Mouse (Mus musculus): Measurements from ENCODE around the gene Lhpp.

The Lhpp gene

DNA sequence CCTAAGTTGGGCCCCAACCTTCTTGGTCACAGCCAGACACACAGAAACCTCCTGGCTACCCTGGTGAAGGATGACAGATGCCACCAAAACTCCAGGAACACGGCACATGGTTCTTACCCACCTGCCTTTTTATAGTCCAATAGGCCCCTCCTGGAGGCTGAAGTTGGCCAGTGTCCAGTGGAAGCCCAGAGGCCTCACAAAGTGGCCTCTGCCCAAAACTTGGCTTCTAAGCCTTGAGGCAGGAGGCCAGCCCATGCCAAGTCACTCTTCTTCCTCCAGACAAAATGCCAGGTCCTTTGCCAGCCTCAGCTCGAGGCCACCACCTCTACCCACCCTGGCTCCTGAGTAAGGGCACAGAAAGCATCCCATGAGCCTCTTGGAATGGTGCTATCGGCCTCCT, 72.5 kb downstream of the Lhpp start:
- DNase-seq: no peak

DNA sequence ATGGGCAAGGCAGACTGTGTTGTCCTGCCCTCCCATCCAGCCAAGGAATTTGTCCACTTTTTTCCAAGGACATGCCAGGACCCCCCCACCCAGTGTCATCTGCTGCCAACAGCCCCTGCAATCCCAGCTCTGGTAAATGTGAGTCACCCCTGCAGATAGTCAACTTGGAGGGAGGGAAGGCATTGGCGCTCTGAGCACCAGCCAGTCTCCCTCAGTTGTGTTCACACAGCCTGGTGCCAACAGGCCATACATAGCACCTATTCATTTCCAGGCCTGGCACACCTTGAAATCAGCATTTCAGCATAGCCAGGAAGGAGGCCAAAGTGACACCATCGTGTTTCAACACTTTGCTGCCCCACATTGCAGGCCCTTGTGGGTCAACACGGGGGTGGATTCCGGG, 73.5 kb downstream of the Lhpp start:
- no peak for DNase-seq

DNA sequence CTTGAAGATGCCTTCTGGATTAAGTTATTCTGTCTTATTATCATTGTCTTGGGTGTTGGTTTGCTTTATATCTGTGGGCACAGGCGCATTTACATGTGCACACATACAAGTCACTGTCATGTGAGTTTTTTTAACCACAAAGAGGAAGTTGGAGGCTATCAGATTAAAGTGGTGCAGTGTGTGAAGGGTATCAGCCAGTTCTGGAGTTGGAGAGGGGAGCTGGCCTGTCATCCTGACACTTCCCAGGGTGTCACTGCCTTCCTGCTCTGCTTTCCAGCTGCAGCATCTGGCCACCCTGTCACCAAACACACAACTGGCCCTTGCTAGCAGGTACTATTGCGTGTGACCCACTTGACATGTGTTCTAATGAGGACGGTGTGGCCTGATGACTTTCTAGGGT, 76.1 kb downstream of the Lhpp start:
- DNase-seq: no peak

DNA sequence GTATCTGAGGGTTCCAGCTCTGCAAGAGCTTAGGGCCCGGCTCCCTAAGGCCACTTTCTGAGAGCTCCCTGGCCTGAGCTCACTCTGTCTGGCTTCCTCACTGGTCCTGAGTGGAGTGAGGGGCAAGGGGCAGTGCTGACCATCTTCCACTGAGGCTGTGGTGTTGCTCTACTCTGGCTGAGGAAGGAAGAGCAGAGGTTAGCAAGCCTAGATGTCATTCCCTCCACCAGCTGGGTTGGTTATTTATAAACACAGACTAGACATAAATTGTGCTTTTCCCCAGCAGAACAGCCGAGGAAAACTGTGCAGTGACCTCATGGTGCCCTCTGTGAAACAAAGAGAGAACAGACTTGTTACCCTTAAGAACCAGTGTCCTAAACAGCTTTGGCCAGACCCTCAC, 77.5 kb downstream of the Lhpp start:
- DNase-seq: no peak

DNA sequence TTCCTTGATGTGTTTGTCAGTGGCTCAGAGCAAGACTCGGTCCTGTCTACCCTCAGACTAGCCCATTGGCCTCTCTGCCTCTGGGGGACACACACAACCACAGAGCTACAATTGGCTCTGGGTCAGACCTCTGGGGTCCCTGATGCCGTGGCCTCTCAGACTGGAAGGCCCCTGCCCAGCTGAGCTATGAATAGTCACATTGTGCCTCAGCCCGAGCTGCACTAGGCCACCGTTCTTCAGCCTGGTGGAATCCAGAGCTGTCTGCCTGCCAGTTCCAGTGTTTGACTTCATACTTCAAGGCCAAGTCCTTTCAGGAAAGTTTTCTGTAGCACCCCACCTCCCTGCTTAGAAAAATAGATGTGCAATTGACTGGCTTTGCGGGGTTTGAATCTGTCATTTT, 78.3 kb downstream of the Lhpp start:
- no peak for DNase-seq

DNA sequence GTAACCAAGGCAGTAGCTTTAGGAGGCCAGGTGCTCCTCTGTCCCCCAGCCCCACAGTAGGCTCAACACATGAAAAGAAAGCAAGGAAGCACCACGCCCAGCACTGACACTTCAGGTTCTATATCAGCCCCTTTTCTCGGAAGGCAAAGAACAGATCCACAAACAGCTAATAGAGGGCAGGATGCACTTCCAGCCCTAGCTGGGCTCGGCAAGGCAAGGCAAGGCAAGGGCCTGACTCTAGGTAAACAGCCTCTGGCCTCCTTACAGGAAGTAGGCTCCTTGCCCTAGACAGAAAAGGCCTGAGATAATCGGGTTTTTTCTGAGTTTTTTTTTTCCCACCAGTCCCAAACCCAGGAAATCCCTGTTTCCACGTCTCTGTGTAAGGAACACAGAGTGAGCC, 79.3 kb downstream of the Lhpp start:
- no peak for DNase-seq

DNA sequence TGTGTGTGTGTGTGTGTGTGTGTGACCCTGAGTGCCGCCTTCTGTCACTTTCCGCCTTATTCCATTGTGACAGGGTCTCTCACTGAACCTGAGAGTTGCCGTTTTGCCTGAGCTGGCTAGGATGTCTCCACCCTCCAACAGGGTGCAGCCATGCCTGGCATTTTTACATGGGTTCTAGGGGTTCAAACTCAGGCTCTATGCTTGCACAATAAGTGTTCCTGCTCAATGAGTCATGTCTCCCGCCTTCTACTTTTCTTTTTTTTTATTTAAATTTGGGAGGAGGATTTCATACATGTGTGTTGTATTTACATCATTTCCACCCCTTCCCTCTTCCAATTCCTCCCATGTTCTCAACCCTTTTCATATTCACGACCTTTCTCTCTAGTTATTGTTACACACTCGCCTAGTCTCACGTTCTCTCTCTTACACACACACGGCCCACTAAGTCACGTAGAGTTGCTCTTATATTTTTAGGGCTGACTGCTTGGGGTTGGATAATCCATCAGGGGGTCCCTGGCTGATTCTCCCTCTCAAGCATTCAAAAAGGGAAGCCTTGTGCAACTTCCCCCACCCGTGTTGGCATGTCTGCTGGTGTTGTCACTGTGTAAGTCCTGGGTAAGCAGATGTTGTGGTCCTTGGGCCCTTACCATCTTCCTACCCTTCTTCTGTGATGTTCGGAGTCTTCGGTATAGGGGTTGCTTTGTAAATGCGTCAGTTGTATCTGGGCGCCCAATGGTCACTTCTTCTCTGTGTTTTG, 80.5 kb downstream of the Lhpp start:
- DNase-seq: no peak

DNA sequence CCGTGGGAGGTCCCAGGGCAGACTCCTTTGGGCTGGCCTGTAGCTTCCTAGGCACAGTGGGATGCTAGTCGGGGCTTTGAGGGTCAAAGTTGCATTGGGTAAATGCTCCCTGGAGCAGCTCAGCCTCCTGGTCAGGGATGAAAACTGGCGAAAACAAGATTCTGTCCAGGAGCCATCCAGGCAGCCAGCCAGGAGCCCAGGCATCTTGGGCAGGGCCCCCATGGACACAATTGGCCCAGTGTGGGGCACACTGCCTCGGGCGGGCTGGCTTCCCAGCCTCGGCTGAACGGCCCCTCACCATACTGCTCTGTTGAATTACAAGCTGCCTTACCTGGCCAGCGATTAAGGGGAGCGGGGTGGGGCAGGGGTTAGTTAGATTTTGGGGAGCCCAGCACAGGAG, 82.3 kb downstream of the Lhpp start:
- DNase-seq: no peak

DNA sequence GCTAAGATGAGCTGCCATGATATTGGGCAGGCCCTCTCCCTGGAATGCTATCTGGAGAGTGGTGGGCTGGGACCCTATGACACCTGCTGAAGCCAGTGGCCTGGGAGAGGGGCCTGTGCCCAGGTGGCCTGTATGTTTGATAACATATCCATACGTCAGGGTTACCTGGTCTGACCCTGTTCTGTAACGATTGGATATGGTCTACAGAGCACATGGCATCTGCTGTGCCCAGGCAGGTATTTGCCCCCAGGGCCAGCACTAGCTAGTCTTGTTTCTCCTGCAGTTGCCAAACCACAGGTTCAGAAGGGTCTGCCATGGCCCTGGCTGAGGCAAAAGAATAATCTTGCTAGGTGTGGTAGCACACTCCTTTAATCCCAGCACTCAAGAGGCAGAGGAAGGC, 83.1 kb downstream of the Lhpp start:
- DNase-seq: no peak

DNA sequence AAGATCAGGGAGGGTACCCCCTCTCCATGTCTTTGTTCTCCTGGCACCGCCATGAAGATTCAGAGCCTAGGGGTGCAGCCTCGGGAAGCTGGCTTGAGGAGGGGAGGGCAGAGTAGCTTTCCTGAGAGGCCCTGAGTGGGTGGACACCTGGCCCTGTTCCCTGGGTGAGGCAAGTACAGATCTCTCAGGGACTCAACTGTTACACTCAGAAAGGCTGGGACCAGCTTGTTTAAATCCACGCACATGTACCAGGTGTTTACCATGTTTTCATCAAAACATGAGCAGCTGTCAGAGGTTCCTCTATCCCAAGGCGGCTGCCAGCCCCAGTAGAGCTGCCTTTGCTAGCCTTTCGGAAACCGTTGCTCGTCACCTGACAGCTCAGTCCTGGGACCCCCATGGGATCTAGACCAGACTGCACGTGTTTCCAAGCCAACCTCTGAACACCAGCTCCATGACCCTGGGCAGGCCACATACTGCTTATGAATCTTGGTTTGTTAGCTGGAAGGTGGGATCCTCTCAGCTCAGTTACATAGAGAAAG, 86.9 kb downstream of the Lhpp start:
- no peak for DNase-seq

DNA sequence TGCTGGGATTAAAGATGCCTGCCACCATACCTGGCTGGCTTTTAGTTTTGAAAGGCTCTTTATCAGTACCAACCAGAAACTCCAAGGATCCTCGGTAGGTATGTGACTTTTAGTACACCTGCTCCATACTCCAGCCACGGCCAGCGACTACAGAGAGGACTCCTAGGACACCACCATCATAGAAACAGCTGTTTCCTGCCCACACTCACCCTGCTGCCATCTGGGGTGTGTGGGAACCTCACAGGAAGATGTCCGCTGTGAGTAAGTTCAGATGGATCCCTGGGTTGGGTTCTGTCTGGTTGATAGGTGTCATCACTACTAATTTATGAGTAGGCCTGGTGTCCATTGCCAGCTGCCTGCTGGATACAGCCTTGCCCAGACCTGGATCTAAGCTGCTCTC, 88.3 kb downstream of the Lhpp start:
- DNase-seq: peak; percentile 33

DNA sequence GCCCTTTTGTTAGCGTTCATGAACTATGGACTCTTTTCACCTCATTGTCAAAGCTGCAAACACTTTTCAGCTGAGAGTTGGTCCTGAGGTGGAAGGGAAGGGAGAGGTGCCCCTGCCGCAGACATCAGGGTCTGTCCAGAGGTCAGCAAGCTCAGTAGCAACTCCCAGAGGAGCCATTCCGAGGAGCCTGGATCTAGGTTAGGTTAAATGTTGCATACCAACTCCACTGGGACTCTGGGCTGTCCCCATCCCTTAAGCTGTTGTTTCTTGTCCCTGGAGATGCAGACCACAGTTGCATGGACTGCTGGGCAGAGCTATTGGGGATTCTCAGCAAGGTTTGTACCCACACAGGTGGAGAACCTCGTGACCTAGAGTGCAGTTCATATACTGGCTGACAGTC, 88.7 kb downstream of the Lhpp start:
- DNase-seq: no peak

DNA sequence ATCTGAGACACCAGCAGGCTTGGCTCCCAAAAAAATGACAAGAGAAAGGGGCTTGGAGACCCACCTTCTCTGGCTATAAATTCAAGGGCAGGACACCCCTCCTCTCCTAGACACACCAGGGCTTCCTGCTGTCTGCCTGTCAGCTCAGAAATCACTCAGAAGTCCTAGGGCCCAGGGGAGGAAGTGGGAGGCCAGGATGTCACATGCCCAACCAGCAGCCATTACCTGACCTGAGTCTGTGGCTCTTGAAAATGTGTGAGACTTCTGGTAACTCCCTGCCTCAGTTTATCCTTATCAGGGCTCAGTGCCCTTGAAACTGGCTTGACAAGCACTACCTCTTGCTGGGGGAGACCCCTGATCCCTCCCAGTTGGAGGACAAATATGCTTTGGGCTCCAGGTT, 89.2 kb downstream of the Lhpp start:
- peak; percentile 37 for DNase-seq

DNA sequence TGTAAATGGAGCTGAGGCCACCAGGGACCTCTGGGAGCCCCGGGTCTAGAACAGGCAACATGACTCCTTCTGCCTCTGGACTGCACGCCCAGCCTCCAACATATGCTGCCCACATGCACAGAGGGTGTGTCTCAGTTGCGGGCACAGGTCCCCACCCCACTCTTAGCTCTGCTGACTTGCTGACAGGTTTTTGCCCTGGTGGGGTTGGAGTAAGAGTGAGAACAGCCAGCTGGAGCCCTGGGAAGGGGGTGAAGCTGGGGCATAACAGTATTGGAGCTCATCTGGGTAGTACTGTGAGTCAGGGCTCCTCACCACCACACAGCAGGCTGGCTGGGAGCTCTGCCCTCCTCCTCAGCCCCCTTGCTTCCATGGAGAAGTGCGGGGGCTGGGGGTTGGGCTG, 89.7 kb downstream of the Lhpp start:
- DNase-seq: no peak

DNA sequence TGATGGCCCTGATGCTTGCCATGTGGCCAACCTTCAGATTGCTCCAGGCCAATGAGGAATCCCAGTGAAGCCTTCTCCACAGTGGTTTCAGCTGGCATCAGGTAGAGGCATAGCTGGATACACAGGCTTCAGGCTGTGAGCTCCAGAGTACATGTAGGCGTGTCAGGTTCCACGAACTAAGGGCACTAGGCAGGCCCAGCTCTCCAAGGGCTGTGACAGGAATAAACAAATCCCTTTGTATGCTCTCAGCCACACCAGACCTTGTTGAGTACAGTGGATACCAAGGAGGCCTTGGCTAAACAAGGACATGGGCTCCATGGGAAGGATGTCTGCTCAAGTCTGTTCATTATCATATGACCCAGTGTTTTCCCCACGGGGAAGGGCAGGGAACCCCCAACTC, 91.0 kb downstream of the Lhpp start:
- DNase-seq: no peak

DNA sequence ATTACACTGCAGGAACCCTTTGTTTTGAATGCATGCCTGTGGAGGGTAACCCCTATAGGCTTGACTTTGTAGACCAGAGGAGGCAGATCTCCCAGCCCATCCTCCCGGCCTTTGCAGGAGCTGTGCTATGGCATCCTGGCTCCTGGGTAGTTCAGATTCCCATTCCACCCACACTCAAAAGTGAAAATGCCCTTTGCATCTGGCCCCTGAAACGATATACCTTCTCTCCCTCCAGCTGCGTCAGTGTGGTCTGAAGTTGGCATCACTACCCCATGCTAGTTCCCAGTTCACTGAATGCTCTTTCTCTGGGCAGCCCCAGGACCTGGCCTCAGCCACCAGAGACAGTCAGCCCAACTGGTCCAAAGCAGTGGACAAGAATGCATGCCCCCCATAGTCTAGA, 91.6 kb downstream of the Lhpp start:
- no peak for DNase-seq

DNA sequence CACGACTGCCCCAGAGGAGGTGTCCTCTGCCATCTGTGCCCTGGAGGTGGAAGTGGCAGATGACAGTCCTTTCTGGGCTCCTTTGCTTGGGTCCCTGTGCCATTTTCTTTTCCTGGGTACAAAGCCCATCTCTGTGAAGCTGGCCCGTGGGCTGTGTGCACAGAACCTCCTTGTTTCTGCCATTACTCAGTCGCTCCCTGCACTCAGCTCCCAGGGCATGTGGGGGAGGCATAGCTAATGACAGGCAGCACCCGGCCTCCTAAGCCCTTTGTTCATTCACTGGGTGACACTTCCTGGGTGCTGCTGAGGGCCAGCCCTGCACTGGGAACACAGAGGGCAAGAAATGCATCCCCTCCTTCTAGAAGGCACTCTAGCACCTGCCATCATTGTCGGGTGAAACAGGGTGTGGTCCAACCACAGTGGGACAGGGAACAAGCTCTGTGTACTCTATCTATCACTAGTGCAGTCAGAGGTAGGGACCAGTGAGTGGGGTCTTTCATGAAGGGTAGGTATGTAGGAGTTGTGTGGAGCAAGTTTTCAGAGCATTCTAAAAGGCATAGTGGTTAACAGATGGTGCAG, 92.1 kb downstream of the Lhpp start:
- no peak for DNase-seq

DNA sequence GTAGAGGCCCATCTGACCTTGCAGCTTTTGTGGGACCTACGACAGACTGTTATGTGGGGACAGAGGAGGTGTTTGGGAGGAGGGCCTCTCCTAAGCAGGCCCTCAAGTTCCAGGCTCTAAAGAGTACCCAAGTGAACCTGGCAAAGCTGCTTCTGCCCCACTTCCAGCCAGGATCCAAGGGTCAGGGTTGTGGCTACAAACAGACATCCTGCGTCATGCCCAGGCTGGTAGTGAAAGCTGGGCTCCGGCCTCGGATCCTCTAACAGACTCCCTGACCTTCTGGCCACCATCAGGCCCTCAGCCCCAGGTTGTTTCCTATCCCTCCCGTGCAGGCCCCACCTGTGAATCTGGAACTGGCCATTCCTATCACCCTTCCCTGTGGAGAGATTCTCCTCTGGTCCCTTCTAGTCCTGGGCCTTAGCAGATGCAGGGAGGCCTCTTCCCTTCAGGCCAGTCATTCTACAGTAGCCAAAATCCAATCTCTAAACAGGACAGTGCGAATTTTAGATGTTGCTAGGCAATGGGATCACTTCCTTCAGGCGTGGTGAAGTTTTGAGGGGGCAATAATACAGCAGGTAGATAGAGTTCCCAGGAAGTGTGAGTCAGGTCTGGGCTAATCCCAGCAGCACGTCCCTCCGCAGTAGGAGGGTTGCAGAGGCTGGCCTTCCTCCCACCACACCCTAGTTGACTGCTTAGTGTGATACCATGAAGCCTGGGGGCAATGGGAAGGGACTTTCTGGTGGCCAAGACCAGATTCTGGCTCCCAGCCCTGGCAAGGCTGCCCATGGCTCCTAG, 93.3 kb downstream of the Lhpp start:
- no peak for DNase-seq

DNA sequence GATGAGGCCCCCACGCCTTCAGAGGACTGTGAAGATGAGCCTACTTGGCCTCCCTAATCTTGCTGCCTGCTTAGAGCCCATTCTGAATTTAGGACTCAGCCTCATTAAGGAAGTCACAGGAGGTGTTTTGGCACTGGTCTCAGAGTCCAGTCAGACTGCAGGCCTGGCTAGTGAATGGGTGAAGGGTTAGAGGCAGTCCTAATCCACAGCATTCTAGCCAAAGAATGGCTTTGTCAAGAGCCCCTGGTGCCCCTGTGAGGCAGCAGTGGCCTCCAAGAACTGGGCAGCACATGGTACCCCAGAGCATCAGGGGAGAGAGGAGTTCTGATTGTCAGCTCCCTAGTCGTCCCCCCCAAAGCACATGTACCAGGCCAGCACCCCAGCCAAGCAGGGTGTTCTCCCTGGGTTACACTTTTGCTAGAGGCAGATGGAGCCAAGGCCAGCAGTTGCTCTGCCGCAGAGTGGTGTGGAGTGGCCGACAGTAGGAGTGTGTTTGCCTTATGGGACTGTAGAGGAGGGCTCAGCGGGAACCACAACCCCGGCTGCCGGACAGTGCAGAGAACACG, 94.0 kb downstream of the Lhpp start:
- no peak for DNase-seq

DNA sequence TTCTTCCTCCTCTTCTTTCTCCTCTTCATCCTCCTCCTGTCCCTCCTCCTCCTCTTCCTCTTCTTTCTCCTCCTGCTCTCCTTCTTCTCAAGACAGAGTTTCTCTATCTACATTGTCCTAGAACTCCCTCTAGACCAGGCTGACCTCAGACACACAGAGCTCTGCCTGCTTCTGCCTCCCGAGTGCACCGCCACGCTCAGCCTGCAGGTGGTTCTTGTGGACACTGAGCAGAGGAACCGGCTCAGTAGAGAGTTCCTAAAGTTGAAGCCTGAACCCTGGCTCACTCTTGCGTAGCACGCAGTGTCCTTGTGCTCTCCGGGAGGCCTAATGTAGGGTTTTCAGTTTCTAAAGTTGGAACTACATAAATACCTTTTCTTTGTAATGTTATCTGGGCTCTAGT, 94.7 kb downstream of the Lhpp start:
- peak; percentile 44 for DNase-seq

DNA sequence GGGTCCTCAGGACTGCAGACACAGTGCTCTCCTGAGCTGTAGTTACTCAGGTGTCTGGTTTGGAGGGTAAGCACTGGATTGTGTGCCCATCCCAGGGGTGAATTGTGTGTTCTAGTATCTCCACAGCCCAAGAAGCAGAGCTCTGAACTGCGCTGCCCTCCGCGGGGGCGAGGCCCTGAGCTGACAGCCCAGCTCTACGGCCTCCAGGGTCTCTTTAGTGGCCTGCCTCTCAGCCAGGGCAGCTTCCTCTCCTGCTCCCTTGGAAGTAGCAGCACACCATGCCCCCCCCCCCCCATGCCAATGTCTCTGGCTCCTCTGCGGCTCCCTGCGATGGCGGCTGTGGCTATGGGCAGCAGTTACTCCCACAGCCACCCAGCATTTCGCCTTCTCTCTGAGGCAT, 101.1 kb downstream of the Lhpp start:
- DNase-seq: no peak

DNA sequence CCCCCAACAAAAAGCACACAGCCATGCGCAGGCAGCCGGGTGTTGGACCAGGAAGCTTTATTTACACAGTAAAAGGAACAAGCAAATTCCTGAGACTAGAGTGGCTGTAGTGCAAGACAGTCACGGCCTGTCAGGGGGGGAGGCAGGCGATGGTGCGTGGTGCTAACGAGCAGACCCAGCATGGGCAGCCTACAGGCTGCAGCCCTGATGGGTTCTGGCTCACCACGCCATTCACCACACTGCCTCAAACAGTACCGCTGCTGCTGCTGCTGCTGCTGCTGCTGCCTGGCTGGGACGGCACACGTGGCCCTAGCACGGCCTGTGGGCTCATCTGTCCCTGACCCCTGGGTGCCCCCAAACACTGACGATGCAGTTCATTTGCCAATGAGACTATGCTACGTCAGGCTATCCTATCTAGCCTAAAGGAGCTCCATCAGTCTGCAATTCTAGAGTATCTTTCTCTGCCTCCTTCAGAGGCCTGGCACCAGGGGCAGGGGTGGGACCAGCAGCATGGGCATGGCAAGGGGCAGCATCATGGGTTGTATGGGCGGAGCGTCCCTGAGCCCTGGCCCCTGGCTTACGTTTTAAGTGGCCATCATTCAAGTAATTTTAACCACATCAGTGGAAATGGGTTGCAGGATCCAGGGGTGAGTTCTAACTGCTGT, 101.7 kb downstream of the Lhpp start:
- no peak for DNase-seq

DNA sequence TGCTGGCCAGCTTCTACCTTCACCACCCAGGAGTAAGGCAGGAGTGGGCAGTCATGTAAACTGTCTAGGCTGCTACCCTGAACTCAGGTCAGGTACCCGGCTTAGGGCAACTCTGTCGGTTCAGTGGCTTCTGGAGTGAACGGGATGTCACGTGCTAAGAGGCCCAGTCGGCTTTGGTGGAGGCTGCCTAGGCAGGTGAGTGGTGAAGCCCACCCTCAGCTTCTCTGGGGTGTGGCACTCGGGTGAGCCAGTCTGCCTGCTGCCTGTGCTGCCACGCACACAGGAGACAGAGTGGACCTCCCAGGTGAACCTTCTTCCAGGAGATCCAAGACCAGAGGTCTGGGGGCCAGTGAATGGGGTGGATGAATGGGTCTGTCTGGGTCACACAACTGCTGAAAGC, 102.5 kb downstream of the Lhpp start:
- no peak for DNase-seq
